Comparison of ENCODE assay signal across 8 mouse cellular contexts in genomic region chr10:52106164-52106757, GRCm38 (mm10).
DNase-seq lines count a peak whose midpoint lies in the region; ATAC-seq and TF ChIP-seq lines count a peak whose summit lies in the region.

No protein-coding gene starts in this region.

- no peak overlapping the region for H3K27ac ChIP-seq in forebrain, postnatal 0 days (ENCODE audit: low read depth, low read length)
- H3K27ac ChIP-seq in neural tube, embryonic 13.5 days (replicated peaks) = no peak overlapping the region

- H3K9me3 ChIP-seq in forebrain, postnatal 0 days (ENCODE audit: low read length) = no peaks in the 10 kb centered on the region
- H3K9me3 ChIP-seq in neural tube, embryonic 13.5 days = no peaks in the 10 kb centered on the region

- no peak overlapping the region for H3K4me2 ChIP-seq in forebrain, postnatal 0 days (ENCODE audit: low read depth)
- H3K4me2 ChIP-seq in neural tube, embryonic 13.5 days = no peak overlapping the region

- no peak overlapping the region for H3K9ac ChIP-seq in forebrain, postnatal 0 days
- H3K9ac ChIP-seq in neural tube, embryonic 13.5 days = no peak overlapping the region

- no peaks in the 10 kb centered on the region for H3K27me3 ChIP-seq in forebrain, postnatal 0 days (ENCODE audit: insufficient read depth, low read length)
- no peaks in the 10 kb centered on the region for H3K27me3 ChIP-seq in neural tube, embryonic 13.5 days

- H3K4me1 ChIP-seq in forebrain, postnatal 0 days (ENCODE audit: insufficient read depth) = no peaks in the 10 kb centered on the region
- no peaks in the 10 kb centered on the region for H3K4me1 ChIP-seq in neural tube, embryonic 13.5 days (replicated peaks)

- ATAC-seq in forebrain, postnatal 0 days = peak; percentile 89
- peak; percentile 59; the same call in 1 of the 2 replicates for ATAC-seq in neural tube, embryonic 13.5 days (ENCODE audit: low read depth)

- 36% methylated on average over 4 of the region's 4 CpGs for WGBS in forebrain, postnatal 0 days
- 37% methylated on average over 4 of the region's 4 CpGs for WGBS in neural tube, embryonic 13.5 days

- TF ChIP-seq CTCF in forebrain, postnatal 0 days (IDR thresholded peaks at IDR 0.05; ENCODE audit: low read depth) = peak; percentile 79

- H3K4me3 ChIP-seq in forebrain, postnatal 0 days (ENCODE audit: low read depth, low read length) = no peak overlapping the region
- H3K4me3 ChIP-seq in neural tube, embryonic 13.5 days = no peak overlapping the region

- peak; percentile 20 for DNase-seq in cerebellum, adult 9-10 months
- no peak for DNase-seq in cerebellum, adult 11 months
- peak; percentile 5 for DNase-seq in thymus, postnatal 0 days (ENCODE audit: low spot score)
- no peak for DNase-seq in thymus, postnatal 4 days
- DNase-seq in forebrain, postnatal 0 days = peak; percentile 69
- peak; percentile 14 for DNase-seq in layer of hippocampus, adult 9-11 months
- DNase-seq in urinary bladder, adult 18-20 months (ENCODE audit: low spot score in 2 of 2) = no peak

- H3K36me3 ChIP-seq in forebrain, postnatal 0 days (ENCODE audit: insufficient read depth) = no peaks in the 10 kb centered on the region
- no peaks in the 10 kb centered on the region for H3K36me3 ChIP-seq in neural tube, embryonic 13.5 days

Comparison
In these comparisons a context has a peak if more than half of its experiments do, and no peak if none do; other contexts are left out.
1. DNase-seq: peak in cerebellum, adult 9-10 months (single experiment), thymus, postnatal 0 days (single experiment), forebrain, postnatal 0 days (single experiment) and layer of hippocampus, adult 9-11 months (single experiment); none in cerebellum, adult 11 months (single experiment), thymus, postnatal 4 days (single experiment) and urinary bladder, adult 18-20 months (0 of 2).